Mouse (Mus musculus): ENCODE results near the gene Letmd1. TPM values are rescaled to one million over a fixed set of nuclear protein-coding genes. Genes with fewer than 3 reads are reported as not detected.
A peak's percentile ranks its signal among the peaks of the same experiment; 100 is the strongest.

Letmd1 gene
- total and polyA plus RNA-seq, 2 experiments: 18.7 to 39.9 TPM

DNA sequence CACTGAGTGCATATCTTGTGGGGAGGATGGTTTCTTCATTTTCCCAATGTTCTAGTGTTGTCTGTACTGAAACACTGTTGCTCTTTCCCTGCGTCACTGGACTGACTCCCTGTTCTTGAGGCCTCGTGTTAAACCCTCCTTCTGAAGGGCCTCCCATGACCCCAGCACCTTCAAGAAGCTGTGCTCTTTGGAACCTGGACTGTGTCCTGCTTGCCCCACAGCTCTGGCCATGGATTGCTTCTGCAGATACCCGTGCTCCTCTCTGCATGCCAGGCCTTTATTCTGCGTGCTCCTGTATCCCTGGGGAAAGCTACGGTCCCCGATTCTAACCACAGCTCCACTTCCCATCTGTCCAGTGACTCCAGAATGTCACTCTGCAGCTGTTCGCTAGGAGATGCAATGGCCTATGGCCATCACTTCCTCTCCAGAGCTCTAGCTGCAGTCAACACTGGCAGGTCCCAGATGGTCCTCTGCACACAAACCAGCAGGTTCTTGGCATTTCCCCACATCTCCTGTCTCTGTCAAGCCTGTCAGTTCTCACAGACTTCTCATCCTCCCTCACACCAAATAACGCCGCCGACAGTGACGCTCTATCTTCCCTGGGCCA, 38.8 kb upstream of the Letmd1 start:
- WGBS: 82% methylated on average over 11 of the region's 11 CpGs
- H3K27me3 ChIP-seq (ENCODE audit: control insufficient read depth, insufficient read depth, low read length): no peaks in the 10 kb centered on the region
- H3K4me3 ChIP-seq (ENCODE audit: insufficient read depth, low read depth, low read length): no peak overlapping the region
- H3K79me2 ChIP-seq (ENCODE audit: control insufficient read depth, insufficient read depth, low read length): no peaks in the 10 kb centered on the region
- H3K36me3 ChIP-seq (ENCODE audit: control insufficient read depth, insufficient read depth, low read length): no peaks in the 10 kb centered on the region
- H3K4me1 ChIP-seq (ENCODE audit: control insufficient read depth, insufficient read depth, low read length): no peaks in the 10 kb centered on the region
- TF ChIP-seq POLR2A (IDR thresholded peaks at IDR 0.05; ENCODE audit: extremely low read depth, insufficient read depth, low read length) (no peak), CTCF (IDR thresholded peaks at IDR 0.05; ENCODE audit: low read depth, low read length) (no peak)
- no peak overlapping the region for H3K27ac ChIP-seq (replicated peaks; ENCODE audit: insufficient read depth, low read depth, low read length)
- no peak overlapping the region for H3K9ac ChIP-seq (ENCODE audit: low read depth, low read length)
- DNase-seq (ENCODE audit: extremely low read depth, low read depth, low spot score): no peak

- no peak overlapping the region for H3K9ac ChIP-seq (ENCODE audit: low read depth, low read length)
- 84% methylated on average over 4 of the region's 4 CpGs for WGBS
- no peak for DNase-seq (ENCODE audit: extremely low read depth, low read depth, low spot score)
Measured at GRCm38 (mm10) chr15:100433234-100433633, 35.6 kb upstream of the Letmd1 start.

GRCm38 (mm10) chr15:100436112-100436511, 32.7 kb upstream of the Letmd1 start:
- H3K9ac ChIP-seq (ENCODE audit: low read depth, low read length): no peak overlapping the region
- no peaks in the 10 kb centered on the region for H3K79me2 ChIP-seq (ENCODE audit: control insufficient read depth, insufficient read depth, low read length)
- TF ChIP-seq CTCF (IDR thresholded peaks at IDR 0.05; ENCODE audit: low read depth, low read length) (no peak), POLR2A (IDR thresholded peaks at IDR 0.05; ENCODE audit: extremely low read depth, insufficient read depth, low read length) (no peak)
- peak; percentile 52 for DNase-seq (ENCODE audit: extremely low read depth, low read depth, low spot score)
- H3K36me3 ChIP-seq (ENCODE audit: control insufficient read depth, insufficient read depth, low read length): no peaks in the 10 kb centered on the region
- 15% methylated on average over 4 of the region's 4 CpGs for WGBS
- no peak overlapping the region for H3K27ac ChIP-seq (replicated peaks; ENCODE audit: insufficient read depth, low read depth, low read length)
- H3K27me3 ChIP-seq (ENCODE audit: control insufficient read depth, insufficient read depth, low read length): no peaks in the 10 kb centered on the region
- H3K4me1 ChIP-seq (ENCODE audit: control insufficient read depth, insufficient read depth, low read length): no peaks in the 10 kb centered on the region; the same call in 1 of the 2 replicates
- no peak overlapping the region for H3K4me3 ChIP-seq (ENCODE audit: insufficient read depth, low read depth, low read length)

More at GRCm38 (mm10) chr15:100433234-100433633, 35.6 kb upstream of the Letmd1 start:
- Histone ChIP-seq H3K27me3 (ENCODE audit: control insufficient read depth, insufficient read depth, low read length) (no peaks in the 10 kb centered on the region), H3K79me2 (ENCODE audit: control insufficient read depth, insufficient read depth, low read length) (no peaks in the 10 kb centered on the region), H3K4me3 (ENCODE audit: insufficient read depth, low read depth, low read length) (no peak overlapping the region), H3K27ac (replicated peaks; ENCODE audit: insufficient read depth, low read depth, low read length) (no peak overlapping the region), H3K4me1 (ENCODE audit: control insufficient read depth, insufficient read depth, low read length) (no peaks in the 10 kb centered on the region; the same call in 1 of the 2 replicates), H3K36me3 (ENCODE audit: control insufficient read depth, insufficient read depth, low read length) (no peaks in the 10 kb centered on the region)
- TF ChIP-seq CTCF (IDR thresholded peaks at IDR 0.05; ENCODE audit: low read depth, low read length) (no peak), POLR2A (IDR thresholded peaks at IDR 0.05; ENCODE audit: extremely low read depth, insufficient read depth, low read length) (no peak)

DNA sequence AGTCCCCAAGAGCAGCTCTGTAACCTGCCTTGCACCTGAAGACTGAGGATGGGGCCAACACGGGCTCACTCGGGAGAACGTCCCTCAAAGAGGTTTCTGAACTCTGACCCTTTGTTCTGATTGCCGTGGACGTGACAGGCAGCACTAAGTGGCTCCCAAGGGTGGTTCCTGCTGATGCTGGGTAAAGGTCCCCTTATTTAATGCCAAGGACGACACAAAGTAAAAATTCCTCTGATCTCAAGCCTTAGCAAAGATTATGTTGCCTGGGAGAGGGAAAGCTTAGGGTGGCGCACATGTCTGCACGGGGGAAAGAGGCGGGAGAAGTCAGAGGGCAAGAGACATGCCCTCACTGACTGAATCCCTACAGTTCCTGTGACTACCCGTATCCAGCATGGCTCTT, 32.3 kb upstream of the Letmd1 start:
- TF ChIP-seq POLR2A (IDR thresholded peaks at IDR 0.05; ENCODE audit: extremely low read depth, insufficient read depth, low read length) (no peak), CTCF (IDR thresholded peaks at IDR 0.05; ENCODE audit: low read depth, low read length) (no peak)
- Histone ChIP-seq H3K79me2 (ENCODE audit: control insufficient read depth, insufficient read depth, low read length) (no peaks in the 10 kb centered on the region), H3K4me1 (ENCODE audit: control insufficient read depth, insufficient read depth, low read length) (no peaks in the 10 kb centered on the region; the same call in 1 of the 2 replicates), H3K36me3 (ENCODE audit: control insufficient read depth, insufficient read depth, low read length) (no peaks in the 10 kb centered on the region), H3K9ac (ENCODE audit: low read depth, low read length) (no peak overlapping the region), H3K27me3 (ENCODE audit: control insufficient read depth, insufficient read depth, low read length) (no peaks in the 10 kb centered on the region), H3K27ac (replicated peaks; ENCODE audit: insufficient read depth, low read depth, low read length) (no peak overlapping the region), H3K4me3 (ENCODE audit: insufficient read depth, low read depth, low read length) (no peak overlapping the region)
- WGBS: 34% methylated on average over 10 of the region's 10 CpGs
- peak; percentile 47 for DNase-seq (ENCODE audit: extremely low read depth, low read depth, low spot score)

DNA sequence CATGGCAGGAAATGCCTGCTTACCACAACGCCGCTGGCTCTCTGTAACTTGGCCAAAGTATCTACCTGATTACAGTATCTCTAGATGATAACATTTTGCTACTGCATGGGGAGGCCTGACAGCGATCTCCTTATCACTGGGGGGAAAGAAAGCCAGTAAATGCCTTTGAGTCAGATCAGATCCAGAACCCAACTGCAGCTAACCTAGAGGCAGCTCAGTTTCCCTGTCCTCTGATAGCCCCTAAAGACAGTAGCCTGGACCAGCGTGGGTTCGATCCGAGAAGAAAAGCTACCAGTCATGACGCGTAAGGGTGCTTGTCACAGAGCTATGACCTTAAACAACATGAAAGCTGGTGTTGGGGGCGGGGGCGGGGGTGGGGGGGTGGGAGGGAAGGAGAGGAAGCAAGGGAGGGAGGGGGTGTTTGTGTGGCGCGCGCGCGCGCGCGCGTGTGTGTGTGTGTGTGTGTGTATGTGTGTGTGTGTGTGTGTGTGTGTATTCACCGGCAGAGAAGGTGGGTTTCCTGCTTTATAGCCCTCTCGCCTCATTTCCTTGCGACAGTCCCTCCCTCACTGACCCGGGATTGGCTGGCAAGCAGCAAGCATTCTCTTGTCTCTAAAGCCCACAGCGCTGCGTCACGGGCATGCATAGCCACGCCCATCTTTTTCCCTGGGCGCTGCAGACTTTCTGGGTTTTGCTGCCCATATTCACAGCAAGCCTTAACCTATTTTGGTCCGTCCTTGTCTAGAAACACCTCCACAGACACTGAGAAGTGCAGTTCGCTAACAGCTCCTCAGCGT, 25.5 kb upstream of the Letmd1 start:
- TF ChIP-seq CTCF (IDR thresholded peaks at IDR 0.05; ENCODE audit: low read depth, low read length) (no peak), POLR2A (IDR thresholded peaks at IDR 0.05; ENCODE audit: extremely low read depth, insufficient read depth, low read length) (no peak)
- H3K4me1 ChIP-seq (ENCODE audit: control insufficient read depth, insufficient read depth, low read length): peaks cover 4% of the 10 kb centered on the region; the same call in 1 of the 2 replicates
- peak overlapping the region; percentile 80 for H3K9ac ChIP-seq (ENCODE audit: low read depth, low read length)
- DNase-seq (ENCODE audit: extremely low read depth, low read depth, low spot score): peak; percentile 89
- H3K4me3 ChIP-seq (ENCODE audit: insufficient read depth, low read depth, low read length): peak overlapping the region; percentile 61
- H3K36me3 ChIP-seq (ENCODE audit: control insufficient read depth, insufficient read depth, low read length): no peaks in the 10 kb centered on the region
- H3K79me2 ChIP-seq (ENCODE audit: control insufficient read depth, insufficient read depth, low read length): no peaks in the 10 kb centered on the region
- H3K27me3 ChIP-seq (ENCODE audit: control insufficient read depth, insufficient read depth, low read length): no peaks in the 10 kb centered on the region
- peak overlapping the region; percentile 71 for H3K27ac ChIP-seq (replicated peaks; ENCODE audit: insufficient read depth, low read depth, low read length)
- under 1% methylated on average over 20 of the region's 31 CpGs for WGBS

All from liver, adult 2 months (tissue).